Mouse (Mus musculus): ENCODE results near the gene Slc25a13.

The Slc25a13 gene

DNA sequence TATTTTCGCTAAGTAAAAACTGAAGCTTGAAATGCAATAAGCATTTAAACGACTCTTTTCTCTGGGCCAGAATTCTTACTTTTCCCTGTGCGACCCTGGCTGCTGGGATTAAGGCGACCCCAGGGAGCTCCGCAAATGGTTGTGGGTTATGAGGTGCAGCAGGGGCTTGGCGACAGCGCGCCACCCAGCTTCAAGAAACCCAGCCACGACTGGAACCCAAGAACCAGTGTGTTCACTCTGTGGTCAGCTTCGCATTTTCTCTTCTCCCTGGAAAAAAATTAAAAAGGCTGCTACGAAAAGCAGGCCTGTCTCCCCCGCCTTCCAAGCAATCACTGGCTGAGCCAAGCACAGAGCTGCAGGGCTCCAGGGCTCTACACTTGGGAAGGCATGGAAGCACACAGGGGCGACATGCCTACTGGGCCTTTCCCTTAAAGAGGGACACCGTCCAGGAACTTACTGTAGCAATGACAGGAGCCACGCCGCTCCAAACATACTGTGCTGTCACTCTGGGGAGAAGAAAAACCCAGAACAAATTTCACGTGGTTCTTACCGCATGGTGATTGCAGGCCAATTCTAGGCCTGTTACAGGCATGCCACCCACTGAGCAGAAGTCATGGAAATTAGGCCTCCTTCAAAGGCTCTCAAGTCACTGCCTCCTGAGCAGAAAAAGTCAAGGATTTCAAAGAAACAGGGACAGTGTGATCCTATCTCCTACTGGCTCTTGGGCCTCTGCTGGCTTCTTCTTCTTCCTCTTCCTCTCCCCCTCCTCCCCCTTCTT lies 178.0 kb downstream of the Slc25a13 start:
- no peak for DNase-seq (ENCODE audit: low read depth, low spot score)

GRCm38 (mm10) chr6:6027664-6028063 lies 189.3 kb downstream of the Slc25a13 start:
- DNase-seq (ENCODE audit: low read depth, low spot score) = no peak

DNA sequence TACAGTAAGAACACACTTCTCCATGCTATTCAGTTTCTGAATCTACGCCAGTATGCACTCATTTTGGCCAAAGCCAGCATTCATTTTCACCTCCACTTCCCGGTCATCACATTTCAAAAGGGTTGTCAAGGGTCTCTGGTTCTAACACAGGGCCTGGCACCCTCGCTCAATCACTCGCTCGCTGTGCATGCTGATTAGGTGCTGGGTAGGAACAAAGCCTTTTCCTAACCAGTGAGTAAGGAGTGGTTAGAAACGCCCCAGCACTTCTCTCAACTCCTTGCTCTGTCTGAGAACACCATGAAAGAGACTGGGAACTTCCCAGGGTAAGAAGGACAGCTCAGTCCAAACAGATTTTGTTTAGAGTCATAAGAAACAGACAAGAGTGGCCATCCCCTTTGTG lies 193.0 kb downstream of the Slc25a13 start:
- no peak for DNase-seq (ENCODE audit: low read depth, low spot score)

GRCm38 (mm10) chr6:6016931-6017330 lies 200.0 kb downstream of the Slc25a13 start:
- no peak for DNase-seq (ENCODE audit: low read depth, low spot score)

GRCm38 (mm10) chr6:6015616-6016015 lies 201.4 kb downstream of the Slc25a13 start:
- DNase-seq (ENCODE audit: low read depth, low spot score) = no peak

GRCm38 (mm10) chr6:6011364-6011763 lies 205.6 kb downstream of the Slc25a13 start:
- DNase-seq (ENCODE audit: low read depth, low spot score) = no peak

GRCm38 (mm10) chr6:6005762-6006431 lies 211.1 kb downstream of the Slc25a13 start:
- peak; percentile 77 for DNase-seq (ENCODE audit: low read depth, low spot score)

DNA sequence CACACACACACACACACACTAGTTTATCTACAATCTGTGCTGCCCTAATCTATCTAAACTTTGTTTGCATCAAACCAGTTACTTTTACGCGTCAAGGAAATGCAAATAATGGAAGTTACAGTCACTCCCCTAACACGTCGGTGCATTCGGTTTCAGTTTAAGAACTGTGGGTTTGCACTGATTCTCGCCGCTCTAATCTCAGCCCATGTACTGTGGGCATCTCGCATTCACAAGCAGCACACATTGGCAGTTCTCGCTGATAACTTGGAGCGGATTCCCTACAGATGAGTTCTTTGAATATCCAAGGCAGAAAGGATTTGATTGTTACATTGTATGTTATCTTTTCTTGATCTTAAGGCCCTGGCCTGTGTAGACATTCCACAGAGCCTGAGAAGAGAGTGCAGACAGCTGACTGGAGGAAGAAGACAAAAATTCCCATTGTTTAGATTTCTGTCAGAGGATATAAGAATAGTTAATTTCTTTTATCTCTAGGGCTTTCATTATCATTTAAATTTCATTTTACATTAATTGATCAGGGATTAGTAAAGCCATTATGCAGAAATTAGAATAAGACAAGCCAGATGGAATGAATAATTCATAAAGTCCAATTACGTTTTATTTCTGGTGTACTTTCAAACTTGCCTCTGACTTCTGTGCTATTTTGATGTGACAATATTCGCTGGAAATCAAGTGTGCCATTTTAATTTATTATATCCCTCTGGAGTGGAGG lies 212.1 kb downstream of the Slc25a13 start:
- no peak for DNase-seq (ENCODE audit: low read depth, low spot score)

- no peak for DNase-seq (ENCODE audit: low read depth, low spot score)
These were observed 214.9 kb downstream of the Slc25a13 start for GRCm38 (mm10) chr6:6002061-6002460.

DNA sequence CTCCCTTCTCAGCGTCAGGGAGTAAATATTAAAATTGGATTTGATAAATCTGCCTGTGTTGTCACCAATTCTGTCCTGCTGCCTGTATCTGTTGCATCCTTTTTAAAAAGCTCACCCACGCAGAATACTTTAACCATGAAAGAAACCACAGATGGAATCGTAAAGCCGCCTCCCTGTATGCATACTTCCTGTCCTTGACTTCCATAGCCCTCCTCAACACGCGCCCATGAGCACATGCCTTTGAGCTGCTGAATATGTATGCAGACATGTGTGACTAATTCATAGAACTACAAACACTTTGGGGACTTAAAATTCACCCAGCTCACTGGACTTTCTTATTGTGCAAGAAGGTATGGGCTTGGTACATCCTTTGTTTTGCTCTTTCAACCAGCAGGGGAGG lies 219.4 kb downstream of the Slc25a13 start:
- DNase-seq (ENCODE audit: low read depth, low spot score) = no peak

GRCm38 (mm10) chr6:5993056-5993455 lies 223.9 kb downstream of the Slc25a13 start:
- no peak for DNase-seq (ENCODE audit: low read depth, low spot score)

GRCm38 (mm10) chr6:5991817-5992755 lies 224.9 kb downstream of the Slc25a13 start:
- DNase-seq (ENCODE audit: low read depth, low spot score) = no peak

- no peak for DNase-seq (ENCODE audit: low read depth, low spot score)
These were observed 225.7 kb downstream of the Slc25a13 start for GRCm38 (mm10) chr6:5991243-5991642.

Data from embryo, embryonic 11.5 days (tissue).